Mouse (Mus musculus): ENCODE measurements at regions not wholly inside any gene's neighbourhood (a gene's known extent, or its start where the extent isn't known, plus 50 kb on each side); places are given as distances from the start of the nearest gene placed in this dataset.

DNA sequence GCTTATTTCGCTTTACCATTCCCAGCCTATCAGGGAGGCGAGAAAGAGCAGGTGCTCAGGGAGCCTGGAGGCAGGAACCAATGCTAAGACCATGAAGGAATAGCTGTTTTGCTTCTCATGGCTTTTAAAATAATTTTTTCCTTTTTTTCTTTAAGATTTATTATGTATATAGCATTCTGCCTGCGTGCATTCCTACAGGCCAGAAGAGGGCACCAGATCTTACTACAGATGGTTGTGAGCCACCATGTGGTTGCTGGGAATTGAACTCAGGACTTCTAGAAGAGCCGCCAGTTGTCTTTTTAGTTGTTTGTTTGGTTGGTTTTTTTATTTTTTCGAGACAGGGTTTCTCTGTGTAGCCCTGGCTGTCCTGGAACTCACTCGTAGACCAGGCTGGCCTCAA lies 113.6 kb upstream of the Armc2 start:
- DNase-seq (ENCODE audit: low spot score in 2 of 2), result no peak

DNA sequence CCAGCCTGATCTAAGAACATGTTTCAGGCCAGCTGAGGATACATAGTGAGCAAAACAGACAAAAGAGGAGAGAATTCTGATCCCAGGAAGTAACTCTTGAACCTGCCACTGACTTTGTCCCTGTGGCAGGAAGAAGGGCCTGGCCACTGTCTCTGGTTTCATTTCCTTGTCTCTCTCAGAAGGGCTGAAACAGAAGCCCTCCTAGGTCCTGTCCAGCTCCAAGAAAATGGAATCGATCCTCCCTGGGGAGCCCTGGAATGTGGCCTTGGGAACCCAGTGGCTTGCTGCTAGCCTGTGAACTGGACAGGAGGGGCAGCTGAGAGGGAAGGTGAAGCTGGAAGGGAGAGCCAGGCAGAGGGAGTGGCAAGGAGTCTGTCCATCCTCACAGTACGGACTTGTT lies 113.1 kb upstream of the Armc2 start:
- DNase-seq (ENCODE audit: low spot score in 2 of 2), result peak; percentile 28 to 47

DNA sequence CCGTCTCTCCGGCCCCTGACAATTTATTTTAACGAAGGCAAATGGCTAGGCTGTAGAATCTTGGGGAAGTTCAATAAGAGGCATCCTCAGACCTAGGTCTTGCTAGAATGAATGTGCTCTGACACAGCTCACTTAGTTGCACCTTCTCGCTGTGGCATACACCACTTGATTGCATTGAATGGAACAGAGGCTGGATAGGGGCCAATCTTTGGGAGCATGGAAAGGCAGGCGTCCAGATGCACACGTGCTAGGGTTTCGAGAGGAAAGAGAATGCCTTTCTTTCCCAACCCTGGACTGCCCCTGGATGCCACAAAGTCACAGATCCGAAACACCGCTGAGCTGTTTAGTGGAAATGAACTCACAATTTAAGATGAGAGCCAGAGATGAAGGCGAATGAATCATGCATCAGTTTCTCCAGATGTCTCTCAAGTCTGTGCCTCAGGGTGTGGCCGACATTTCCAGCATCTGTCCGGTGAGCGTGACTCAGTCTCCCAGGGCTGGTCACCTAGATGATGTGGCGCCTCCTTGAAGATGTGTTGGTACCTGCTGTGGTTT lies 109.7 kb upstream of the Armc2 start:
- DNase-seq (ENCODE audit: low spot score in 2 of 2), result no peak

DNA sequence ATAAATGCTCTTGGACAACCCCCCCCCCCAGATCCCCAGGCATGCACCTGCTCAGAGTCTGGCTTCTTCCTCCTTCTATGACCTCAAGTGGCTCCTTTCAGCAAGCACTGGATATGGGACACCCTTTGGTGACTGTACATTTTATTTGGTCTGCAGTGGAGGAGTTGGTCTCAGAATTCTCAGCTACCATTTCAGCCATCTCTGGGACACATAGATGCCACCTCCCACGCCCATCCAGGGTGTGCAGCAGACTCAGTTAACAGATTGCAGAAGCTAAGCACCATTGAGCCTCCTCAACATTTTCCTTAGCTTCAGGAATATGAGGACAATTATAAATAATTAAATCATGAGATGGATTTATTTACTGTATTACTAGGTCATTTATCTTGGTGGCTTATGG lies 108.6 kb upstream of the Armc2 start:
- no peak for DNase-seq (ENCODE audit: low spot score in 2 of 2)

DNA sequence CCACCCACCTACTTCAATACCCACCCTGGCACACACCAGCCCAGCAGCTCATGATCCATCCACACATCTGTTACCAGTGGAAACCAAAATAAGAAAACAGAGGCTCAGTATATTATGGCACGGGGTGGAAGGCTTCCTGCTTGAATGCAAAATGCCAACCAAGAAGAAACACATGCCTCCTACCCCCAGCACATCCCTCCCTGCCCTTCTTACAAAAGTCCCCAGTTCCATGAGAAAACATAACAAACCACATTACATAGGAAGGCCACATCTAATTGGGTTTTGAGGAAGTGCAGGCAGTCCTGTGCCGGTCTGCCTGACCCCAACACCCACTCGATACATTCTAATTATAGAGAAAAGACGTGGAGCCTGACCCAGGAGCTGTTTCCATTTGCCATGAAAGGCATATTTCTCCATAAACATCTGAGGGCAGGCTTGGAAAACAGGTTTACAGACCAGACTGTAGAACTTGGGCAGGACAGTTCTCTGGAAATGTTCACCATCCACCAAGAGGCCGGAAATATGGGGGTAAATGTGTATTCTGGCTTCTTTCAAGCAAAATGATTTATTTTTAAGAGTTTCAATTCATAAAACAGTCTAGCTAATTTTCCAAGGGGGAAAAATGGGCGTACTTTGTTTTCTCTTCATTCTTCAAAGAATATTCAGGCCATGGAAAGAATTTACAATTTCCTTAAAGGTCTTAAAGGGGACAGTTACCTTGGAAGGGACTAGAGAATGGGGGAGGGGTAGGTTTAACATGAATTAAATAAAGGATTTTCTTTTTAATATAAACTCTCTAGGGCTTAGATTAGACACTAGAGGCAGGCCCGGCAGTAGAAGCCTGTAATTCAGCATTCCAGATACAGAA lies 104.8 kb upstream of the Armc2 start:
- DNase-seq (ENCODE audit: low spot score in 2 of 2), result no peak

DNA sequence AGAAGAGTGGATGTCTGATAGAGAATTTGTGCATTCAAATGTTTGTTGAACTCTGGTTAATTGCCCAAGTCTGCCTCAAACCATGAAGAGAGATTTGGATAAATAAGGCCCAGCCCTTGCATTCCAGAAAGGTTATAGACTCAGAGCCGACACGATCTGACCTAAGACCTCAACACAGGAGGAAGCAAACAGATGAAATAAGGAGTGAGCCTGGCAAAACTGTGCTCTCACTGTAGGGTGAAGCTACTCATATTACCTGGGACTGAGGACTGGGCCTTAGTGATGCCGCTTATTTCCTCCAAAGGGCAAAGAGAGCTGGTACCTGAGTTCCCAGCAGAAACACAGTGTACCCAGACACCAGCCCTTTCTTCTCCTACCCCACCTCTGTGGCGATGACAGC lies 103.7 kb upstream of the Armc2 start:
- no peak for DNase-seq (ENCODE audit: low spot score in 2 of 2)

DNA sequence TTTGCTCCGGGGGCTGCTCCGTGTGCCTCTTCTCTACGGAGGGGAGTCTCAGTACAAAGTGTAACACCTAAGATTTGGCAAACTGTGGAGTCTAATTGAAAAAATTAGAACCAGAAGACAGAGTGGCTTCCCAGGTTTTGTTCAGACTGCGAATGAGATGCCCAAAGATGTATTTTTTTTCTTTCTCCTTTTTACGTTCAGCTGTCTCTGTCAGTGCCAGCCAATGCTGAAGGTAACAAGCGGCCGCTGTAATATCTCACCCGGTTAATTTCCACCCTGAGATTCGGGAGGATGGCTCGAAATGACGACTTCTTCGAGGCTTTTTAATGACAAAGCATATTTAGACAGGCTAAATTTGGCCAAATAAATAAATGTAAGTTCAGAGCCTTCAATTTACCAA lies 101.1 kb upstream of the Armc2 start:
- no peak for DNase-seq (ENCODE audit: low spot score in 2 of 2)

DNA sequence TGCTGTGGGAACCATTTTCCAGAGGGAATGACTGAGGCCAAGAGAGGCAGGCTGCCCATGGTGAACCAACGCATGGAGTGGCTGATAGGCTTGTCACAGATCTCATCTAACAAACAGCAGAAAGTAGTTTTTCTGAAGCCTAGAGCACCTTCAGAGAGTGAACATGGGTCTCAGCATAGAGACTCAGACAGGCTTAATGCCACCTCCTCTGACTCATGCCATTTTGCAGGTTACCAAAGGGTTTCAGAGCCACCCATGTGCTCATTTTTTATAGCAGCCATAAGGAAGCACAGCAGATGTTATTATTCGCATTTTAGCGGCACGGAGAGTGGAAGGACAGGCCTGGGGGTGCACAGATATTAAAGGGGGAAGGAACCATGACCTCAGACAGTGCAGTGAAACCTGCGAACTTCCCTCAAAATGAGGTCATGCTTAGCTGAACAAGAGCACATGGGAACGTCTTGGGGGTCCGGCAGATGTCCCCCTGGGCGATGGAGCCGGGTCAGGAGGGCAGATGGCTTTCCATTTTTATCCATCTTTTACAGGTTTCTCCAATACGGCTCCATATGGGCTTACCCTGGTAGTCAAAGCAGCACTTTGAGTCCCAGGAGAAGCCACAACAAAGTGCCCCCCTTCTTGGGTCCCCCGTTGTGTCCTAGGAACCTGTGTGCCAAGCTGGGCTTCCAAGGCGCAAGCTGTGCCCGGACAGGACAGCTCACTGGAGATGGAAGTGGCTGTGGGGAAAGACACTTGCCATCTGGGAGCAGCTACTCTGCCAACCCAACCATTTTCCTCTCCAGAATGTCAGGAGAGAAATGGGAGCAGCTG lies 100.3 kb upstream of the Armc2 start:
- no peak for DNase-seq (ENCODE audit: low spot score in 2 of 2)

DNA sequence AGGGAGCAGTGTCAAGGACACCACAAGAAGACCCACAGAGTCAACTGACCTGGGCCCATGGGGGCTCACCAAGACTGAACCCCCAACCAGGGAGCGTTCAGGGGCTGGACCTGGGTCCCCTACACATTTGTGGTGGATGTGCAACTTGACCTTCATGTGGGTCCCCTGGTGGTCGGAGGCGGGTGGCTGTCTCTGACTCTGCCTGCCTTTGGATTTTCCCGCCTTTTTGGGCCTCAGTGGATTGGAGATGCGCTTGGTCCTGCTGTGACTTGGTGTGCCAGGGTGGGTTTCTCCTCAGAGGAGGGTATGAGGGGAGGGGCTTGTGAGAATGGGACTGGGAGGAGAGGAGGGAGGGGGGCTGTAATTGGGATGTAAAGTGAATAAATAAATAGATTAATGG lies 99.3 kb upstream of the Armc2 start:
- no peak for DNase-seq (ENCODE audit: low spot score in 2 of 2)

DNA sequence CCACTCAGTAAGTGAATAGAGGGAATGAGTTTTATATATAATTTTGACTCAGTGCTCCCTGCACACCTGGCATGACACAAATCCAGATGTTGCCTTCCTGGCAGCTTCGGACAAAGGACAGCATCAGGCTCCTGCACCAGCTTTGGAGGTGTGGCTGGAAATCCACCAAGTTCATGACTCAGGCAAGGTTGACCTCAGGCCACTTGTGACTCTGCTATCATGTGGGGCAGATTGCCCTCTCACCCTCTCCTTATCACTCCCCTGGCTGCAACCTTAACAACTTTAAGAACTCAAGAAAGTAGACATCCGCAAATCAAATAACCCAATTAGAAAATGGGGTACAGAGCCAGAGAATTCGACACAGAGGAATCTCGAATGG lies 97.7 kb upstream of the Armc2 start:
- no peak for DNase-seq (ENCODE audit: low spot score in 2 of 2)

DNA sequence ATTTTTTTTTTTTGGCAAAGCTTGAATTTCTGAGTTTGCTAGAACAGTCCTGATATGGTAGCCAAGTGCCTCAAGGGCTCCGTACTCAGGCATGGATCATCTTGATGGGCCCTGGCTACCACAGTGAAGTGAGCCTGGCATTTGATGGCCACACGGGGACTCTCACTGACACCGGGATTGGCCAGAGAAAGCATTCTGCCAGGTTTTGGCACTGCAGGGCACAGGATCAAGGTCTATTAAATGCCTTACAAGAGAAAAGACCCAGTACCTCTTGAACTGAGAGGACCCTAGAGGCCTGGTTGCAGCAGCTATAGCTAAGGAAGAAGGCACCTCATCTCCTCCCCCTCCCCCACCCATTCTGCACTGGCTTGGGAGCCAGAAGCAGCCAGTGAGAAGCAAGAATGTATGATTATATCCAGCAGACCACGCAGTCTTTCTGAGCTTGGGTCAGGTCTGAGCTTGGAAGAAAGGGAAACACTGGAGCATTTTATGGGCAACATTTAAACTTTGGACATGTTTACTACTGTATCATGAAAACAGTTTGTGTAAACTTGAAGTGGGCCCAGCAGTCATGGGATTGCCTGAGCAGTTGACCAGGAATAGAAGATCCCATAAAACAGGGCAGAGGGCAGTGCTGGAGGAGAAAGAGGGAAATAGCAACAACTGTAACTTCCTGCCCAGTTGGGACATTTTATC lies 97.1 kb upstream of the Armc2 start:
- DNase-seq (ENCODE audit: low spot score in 2 of 2), result no peak

DNA sequence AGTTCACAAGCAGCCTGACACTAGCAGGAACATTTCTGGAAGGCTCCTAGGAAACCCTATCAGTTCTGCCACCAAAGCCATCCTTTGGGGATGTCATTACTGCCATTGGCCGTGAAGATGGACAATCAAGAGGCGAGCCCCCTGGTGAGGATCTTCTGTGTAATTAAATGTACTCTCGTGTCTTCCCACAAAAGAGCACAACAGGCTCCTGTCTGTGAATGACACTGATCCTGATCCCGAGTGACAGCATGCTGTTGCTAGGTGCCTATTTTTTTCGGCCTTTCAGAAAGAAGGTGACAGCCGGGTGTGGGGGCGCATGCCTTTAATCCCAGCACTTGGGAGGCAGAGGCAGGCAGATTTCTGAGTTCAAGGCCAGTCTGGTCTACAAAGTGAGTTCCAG lies 92.5 kb upstream of the Armc2 start:
- DNase-seq (ENCODE audit: low spot score in 2 of 2), result no peak

DNA sequence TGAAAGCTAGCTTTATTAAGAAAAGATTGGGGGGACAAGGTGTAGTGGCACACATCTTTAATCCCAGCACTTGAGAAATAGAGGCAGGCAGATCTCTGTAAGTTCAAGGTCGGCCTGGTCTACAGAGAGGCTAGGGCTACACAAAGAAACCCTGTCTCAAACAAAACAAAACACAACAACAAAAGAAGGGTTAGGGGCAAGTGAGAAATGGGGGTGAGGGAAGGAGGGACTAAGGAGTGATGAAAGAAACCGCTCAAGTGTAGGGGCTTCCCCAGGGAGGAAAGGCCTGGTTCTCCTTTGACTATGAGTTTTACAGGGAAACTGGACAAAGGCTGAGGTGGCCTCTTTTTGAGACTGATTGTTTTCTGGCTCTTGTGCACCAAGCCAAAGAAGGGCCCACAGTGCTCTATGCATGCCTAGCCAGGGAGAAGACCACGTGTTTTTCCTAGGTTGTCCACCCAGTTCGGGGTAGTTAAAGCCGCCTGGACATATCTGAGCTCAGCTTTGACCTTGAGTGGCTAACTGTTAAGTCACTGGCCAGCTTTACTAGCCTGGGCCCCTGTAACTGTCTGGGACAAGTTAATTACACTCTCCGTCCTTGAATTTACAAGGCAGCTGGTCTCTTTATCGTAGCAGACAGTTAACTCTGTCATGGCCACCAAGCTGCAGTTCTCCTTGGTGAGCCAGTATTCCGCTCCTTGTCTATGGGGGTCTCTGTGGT lies 90.2 kb upstream of the Armc2 start:
- DNase-seq (ENCODE audit: low spot score in 2 of 2), result no peak

DNA sequence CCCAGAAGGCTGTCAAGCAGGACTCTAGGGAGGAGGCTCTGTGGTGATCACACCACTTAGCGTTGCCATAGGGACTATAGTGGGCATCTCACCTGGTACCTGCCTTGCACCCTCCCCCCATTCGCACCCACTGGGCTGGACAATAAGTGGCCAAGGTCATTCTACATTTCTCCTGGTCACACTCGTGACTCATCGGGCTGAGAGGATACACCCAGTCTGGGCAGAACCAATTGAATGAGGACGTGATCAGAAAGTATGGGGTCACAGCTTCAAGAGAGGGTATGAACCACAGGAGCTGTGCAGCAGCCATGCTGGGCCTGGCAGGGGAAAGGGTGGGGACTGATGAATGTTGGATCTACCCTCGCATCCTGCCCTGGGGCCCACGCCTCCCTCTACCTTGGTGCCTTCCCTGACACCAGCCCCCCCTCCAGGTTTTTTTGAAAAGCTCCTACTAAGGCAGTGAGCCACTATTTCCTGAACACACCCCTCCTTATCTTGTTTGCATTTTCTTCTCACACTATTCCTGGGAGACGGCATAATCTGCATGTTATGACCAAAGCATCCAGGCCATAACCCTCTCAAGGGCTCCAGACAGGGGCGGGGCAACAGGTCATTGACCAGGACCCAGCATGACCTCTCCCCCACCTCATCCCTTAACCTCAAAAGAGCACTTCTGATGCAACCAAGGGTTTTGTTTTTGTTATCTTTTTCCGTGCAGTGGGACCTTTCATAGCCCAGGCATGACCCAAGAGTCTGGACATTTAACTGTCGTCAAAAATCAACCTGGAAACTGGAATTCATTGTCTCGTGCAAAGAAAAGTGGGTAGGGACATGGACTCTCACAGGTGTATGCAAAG lies 89.4 kb upstream of the Armc2 start:
- no peak for DNase-seq (ENCODE audit: low spot score in 2 of 2)

DNA sequence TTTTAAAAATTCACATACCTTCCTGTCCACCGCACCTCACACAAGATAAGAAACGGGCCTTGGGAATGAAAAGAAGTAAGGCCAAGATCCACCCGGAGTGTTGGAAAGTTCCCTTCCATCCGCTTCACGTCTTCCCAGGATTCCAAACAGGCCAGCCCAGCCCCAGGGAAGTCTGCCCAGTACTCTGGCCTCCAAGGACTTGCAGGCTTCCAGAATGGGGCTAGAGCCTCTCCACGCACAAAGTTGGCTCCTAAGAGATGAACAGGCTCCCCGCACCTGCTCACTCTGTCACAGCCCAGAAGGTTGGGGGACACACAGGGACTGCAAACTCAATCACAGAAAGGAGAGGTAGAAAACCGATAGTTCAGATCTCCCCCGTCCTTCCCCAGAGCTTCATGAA lies 88.4 kb upstream of the Armc2 start:
- DNase-seq (ENCODE audit: low spot score in 2 of 2), result peak in 1 of 2 experiments; percentile 36

DNA sequence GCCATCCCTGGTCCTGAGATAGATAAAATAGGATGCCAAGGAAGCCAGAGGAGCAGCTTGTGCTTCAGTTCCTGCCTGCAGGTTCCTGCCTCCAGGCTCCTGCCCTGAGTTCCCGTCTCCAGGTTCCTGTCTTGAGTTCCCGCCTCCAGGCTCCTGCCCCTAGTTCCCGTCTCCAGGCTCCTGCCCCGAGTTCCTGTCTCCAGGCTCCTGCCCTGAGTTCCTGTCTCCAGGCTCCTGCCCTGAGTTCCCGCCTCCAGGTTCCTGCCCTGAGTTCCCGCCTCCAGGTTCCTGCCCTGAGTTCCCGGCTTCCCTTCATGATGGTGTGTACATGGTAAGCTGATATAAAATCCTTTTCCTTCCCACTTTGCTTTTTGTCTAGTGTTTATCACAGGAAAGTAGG lies 86.8 kb upstream of the Armc2 start:
- no peak for DNase-seq (ENCODE audit: low spot score in 2 of 2)

DNA sequence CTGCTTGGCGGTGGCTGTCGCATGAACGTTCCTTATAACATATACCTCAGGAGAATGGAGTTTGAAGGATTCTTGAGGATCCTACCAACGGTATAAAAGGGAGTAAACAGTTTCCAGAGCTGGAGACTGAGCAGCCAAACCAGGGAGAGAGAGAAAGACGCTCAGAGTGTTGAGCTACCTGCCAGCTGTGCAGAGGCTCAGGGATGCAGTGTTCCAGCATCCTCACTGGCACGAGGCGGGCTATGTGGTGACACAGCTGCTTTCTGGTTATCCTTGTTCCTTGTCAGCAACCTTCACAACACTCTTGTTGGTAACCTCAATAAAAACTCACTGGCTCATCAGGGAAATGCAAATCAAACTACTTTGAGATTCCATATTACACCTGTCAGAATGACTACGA lies 84.1 kb upstream of the Armc2 start:
- no peak for DNase-seq (ENCODE audit: low spot score in 2 of 2)

DNA sequence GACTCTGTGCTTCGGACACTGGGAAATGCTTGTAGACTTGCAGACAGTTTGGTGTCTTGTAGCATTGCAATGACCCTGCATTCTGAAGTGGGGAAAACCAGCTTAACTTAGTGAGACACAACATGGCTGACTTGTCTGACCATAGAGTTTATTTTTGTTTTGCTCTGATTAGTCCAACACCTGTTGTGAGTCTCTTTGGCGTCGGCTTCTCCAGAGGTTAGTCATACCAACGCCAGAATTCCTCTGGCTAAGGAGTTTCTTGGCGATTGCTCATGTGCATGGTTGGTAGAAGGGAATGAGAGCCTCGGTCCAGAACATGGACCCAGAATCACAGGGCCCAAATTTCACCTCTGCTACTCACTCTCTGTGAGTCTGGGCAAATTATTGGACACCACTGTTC lies 82.9 kb upstream of the Armc2 start:
- no peak for DNase-seq (ENCODE audit: low spot score in 2 of 2)

DNA sequence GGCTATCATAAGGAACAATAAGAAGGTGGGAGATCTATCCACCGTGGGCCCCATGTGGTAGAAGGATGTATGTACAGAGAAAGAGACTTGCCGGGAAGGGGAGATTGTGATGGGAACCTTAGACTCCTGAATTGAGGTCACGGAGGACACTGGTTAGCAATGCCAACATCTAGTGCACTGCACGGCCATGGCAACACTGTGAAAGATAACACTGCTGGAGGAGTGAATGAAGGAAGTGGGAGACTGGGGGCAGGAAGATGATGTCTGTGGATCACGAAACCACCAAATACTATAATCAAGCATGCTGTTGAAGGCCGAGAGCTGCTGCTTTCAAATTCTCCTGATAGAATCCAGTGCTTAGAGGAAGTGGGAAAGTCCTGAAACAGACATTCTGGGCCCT lies 78.7 kb upstream of the Armc2 start:
- DNase-seq (ENCODE audit: low spot score in 2 of 2), result no peak

DNA sequence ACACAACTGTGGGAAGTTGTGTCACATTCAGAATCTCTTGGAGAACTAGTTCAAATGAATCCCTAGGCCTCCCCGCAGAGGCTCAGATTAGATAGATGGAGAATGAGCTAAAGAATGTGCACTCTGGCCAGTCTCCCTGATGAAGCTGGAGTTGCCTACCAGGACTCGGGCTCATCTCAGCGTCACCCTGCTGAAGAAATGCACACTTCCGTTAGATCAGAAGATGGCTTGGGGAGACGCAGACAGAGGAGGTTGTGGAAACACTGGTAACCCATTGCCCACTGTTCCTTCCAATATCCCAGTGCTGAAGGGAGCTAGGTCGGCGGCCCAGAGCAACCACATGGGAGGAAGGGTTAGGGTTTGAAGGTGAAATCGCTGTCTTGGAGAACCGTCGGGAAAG lies 77.7 kb upstream of the Armc2 start:
- DNase-seq (ENCODE audit: low spot score in 2 of 2), result no peak
